Mouse (Mus musculus) hindbrain, embryonic 11.5 days (tissue): ENCODE measurements at regions not wholly inside any gene's neighbourhood (a gene's known extent, or its start where the extent isn't known, plus 50 kb on each side); places are given as distances from the start of the nearest gene placed in this dataset.

Source experiments
- ATAC-seq: fragments of 200-750 bp; cut with Nextera tagmentation; 2 replicates; pipeline ENCODE4 v1.8.0; 2017; ENCODE audit warnings: mild to moderate bottlenecking, moderate TSS enrichment, moderate library complexity; ENCODE audit not compliant: low FRiP score
- DNase-seq: peaks from one replicate; pipeline ENCODE4 v3.0.0-alpha.2; 2015; ENCODE audit warnings: low spot score
- H3K27ac ChIP-seq: fragments of 300-500 bp; sonication (generic); 2 replicates; pipeline ENCODE4 v1.5.1; 2014; ENCODE audit warnings: mild to moderate bottlenecking, low read depth, low read length
- H3K27me3 ChIP-seq: fragments of 300-500 bp; sonication (generic); 2 replicates; pipeline ENCODE4 v1.6.1; 2014; ENCODE audit warnings: mild to moderate bottlenecking, low read length, moderate library complexity, mixed read lengths; ENCODE audit not compliant: control insufficient read depth, insufficient read depth
- H3K36me3 ChIP-seq: fragments of 300-500 bp; sonication (generic); 2 replicates; pipeline ENCODE4 v1.6.1; 2014; ENCODE audit warnings: mild to moderate bottlenecking, low read length, moderate library complexity, mixed read lengths; ENCODE audit not compliant: control insufficient read depth, insufficient read depth
- H3K4me1 ChIP-seq: fragments of 300-500 bp; sonication (generic); replicated peaks from 2 replicates; pipeline ENCODE4 v1.6.1; 2014; ENCODE audit warnings: low read length, mixed read lengths; ENCODE audit not compliant: control insufficient read depth, insufficient read depth
- H3K4me2 ChIP-seq: fragments of 300-500 bp; sonication (generic); replicated peaks from 2 replicates; pipeline ENCODE4 v1.6.1; 2014; ENCODE audit warnings: mild to moderate bottlenecking, low read depth, low read length
- H3K4me3 ChIP-seq: fragments of 300-500 bp; sonication (generic); 2 replicates; pipeline ENCODE4 v1.5.1; 2014; ENCODE audit warnings: low read depth, low read length
- H3K9ac ChIP-seq: fragments of 300-500 bp; sonication (generic); 2 replicates; pipeline ENCODE4 v1.6.1; 2014; ENCODE audit warnings: low read depth, low read length
- H3K9me3 ChIP-seq: fragments of 300-500 bp; sonication (generic); 2 replicates; pipeline ENCODE4 v1.6.1; 2016; ENCODE audit warnings: low read length; ENCODE audit not compliant: control insufficient read depth
- WGBS: fragments of 180-500 bp; shearing (Covaris S2); extraction: QIAGEN DNeasy Blood & Tissue Kit; methylation state at CpG from one replicate; pipeline ENCODE4 v1.1.7; 2014; 5-methylcytosine and 5-hydroxymethylcytosine counted together

GRCm38 (mm10) chr6:49656359-49657280 is 165.9 kb upstream of the Npy start:
- no peak overlapping the region for H3K9ac ChIP-seq
- H3K27ac ChIP-seq = no peak overlapping the region
- H3K4me2 ChIP-seq = no peak overlapping the region
- no peaks in the 10 kb centered on the region for H3K9me3 ChIP-seq
- DNase-seq (no peak), ATAC-seq (no peak)
- no peaks in the 10 kb centered on the region for H3K36me3 ChIP-seq
- H3K27me3 ChIP-seq = no peaks in the 10 kb centered on the region
- no peak overlapping the region for H3K4me3 ChIP-seq
- 72% methylated on average over 13 of the region's 13 CpGs for WGBS
- no peaks in the 10 kb centered on the region for H3K4me1 ChIP-seq

GRCm38 (mm10) chr6:49657988-49658387 is 164.5 kb upstream of the Npy start:
- DNase-seq (no peak), ATAC-seq (no peak)
- no peaks in the 10 kb centered on the region for H3K36me3 ChIP-seq
- no peak overlapping the region for H3K27ac ChIP-seq
- H3K9ac ChIP-seq = no peak overlapping the region
- no peaks in the 10 kb centered on the region for H3K9me3 ChIP-seq
- 79% methylated on average over 9 of the region's 9 CpGs for WGBS
- H3K4me2 ChIP-seq = no peak overlapping the region
- H3K4me1 ChIP-seq = no peaks in the 10 kb centered on the region
- H3K27me3 ChIP-seq = no peaks in the 10 kb centered on the region
- no peak overlapping the region for H3K4me3 ChIP-seq

- no peaks in the 10 kb centered on the region for H3K9me3 ChIP-seq
- no peak overlapping the region for H3K9ac ChIP-seq
- no peaks in the 10 kb centered on the region for H3K36me3 ChIP-seq
- 87% methylated on average over 5 of the region's 5 CpGs for WGBS
- H3K27ac ChIP-seq = no peak overlapping the region
- no peaks in the 10 kb centered on the region for H3K4me1 ChIP-seq
- no peak overlapping the region for H3K4me2 ChIP-seq
- H3K4me3 ChIP-seq = no peak overlapping the region
- H3K27me3 ChIP-seq = no peaks in the 10 kb centered on the region
- ATAC-seq (no peak), DNase-seq (no peak)
Observed at GRCm38 (mm10) chr6:49670991-49671390, 151.5 kb upstream of the Npy start.

GRCm38 (mm10) chr6:49671912-49672311 is 150.6 kb upstream of the Npy start:
- ATAC-seq (no peak), DNase-seq (no peak)
- Histone ChIP-seq H3K9ac (no peak overlapping the region), H3K4me1 (no peaks in the 10 kb centered on the region), H3K36me3 (no peaks in the 10 kb centered on the region), H3K27ac (no peak overlapping the region), H3K27me3 (no peaks in the 10 kb centered on the region), H3K4me3 (no peak overlapping the region), H3K9me3 (no peaks in the 10 kb centered on the region), H3K4me2 (no peak overlapping the region)
- WGBS = 79% methylated on average over 2 of the region's 2 CpGs

GRCm38 (mm10) chr6:49686776-49687175 is 135.7 kb upstream of the Npy start:
- WGBS = 87% methylated on average over 4 of the region's 4 CpGs
- no peaks in the 10 kb centered on the region for H3K36me3 ChIP-seq
- ATAC-seq (no peak), DNase-seq (no peak)
- no peak overlapping the region for H3K27ac ChIP-seq
- no peak overlapping the region for H3K9ac ChIP-seq
- H3K9me3 ChIP-seq = no peaks in the 10 kb centered on the region
- H3K27me3 ChIP-seq = no peaks in the 10 kb centered on the region
- no peak overlapping the region for H3K4me3 ChIP-seq
- no peaks in the 10 kb centered on the region for H3K4me1 ChIP-seq
- H3K4me2 ChIP-seq = no peak overlapping the region

- Histone ChIP-seq H3K4me3 (no peak overlapping the region), H3K9ac (no peak overlapping the region), H3K27ac (no peak overlapping the region), H3K4me1 (no peaks in the 10 kb centered on the region), H3K4me2 (no peak overlapping the region), H3K36me3 (no peaks in the 10 kb centered on the region), H3K27me3 (no peaks in the 10 kb centered on the region), H3K9me3 (no peaks in the 10 kb centered on the region)
- ATAC-seq (no peak), DNase-seq (no peak)
- 45% methylated on average over 6 of the region's 6 CpGs for WGBS
Observed at GRCm38 (mm10) chr6:49692032-49692539, 130.4 kb upstream of the Npy start.

GRCm38 (mm10) chr6:49694851-49695250 is 127.7 kb upstream of the Npy start:
- no peaks in the 10 kb centered on the region for H3K4me1 ChIP-seq
- H3K36me3 ChIP-seq = no peaks in the 10 kb centered on the region
- no peak overlapping the region for H3K4me3 ChIP-seq
- no peak overlapping the region for H3K9ac ChIP-seq
- DNase-seq = no peak
- H3K27ac ChIP-seq = no peak overlapping the region
- WGBS = 77% methylated on average over 5 of the region's 5 CpGs
- H3K27me3 ChIP-seq = no peaks in the 10 kb centered on the region
- H3K4me2 ChIP-seq = no peak overlapping the region
- no peaks in the 10 kb centered on the region for H3K9me3 ChIP-seq
- ATAC-seq = no peak

GRCm38 (mm10) chr6:49696990-49697389 is 125.5 kb upstream of the Npy start:
- Histone ChIP-seq H3K4me3 (no peak overlapping the region), H3K36me3 (no peaks in the 10 kb centered on the region), H3K4me1 (no peaks in the 10 kb centered on the region), H3K27me3 (no peaks in the 10 kb centered on the region), H3K27ac (no peak overlapping the region), H3K4me2 (no peak overlapping the region), H3K9me3 (no peaks in the 10 kb centered on the region), H3K9ac (no peak overlapping the region)
- ATAC-seq = no peak
- DNase-seq = no peak
- WGBS = 90% methylated on average over 10 of the region's 10 CpGs

GRCm38 (mm10) chr6:49701453-49701852 is 121.1 kb upstream of the Npy start:
- DNase-seq (no peak), ATAC-seq (no peak)
- 90% methylated on average over 7 of the region's 7 CpGs for WGBS
- no peaks in the 10 kb centered on the region for H3K36me3 ChIP-seq
- H3K9ac ChIP-seq = no peak overlapping the region
- no peak overlapping the region for H3K4me2 ChIP-seq
- H3K4me3 ChIP-seq = no peak overlapping the region
- H3K27ac ChIP-seq = no peak overlapping the region
- H3K4me1 ChIP-seq = no peaks in the 10 kb centered on the region
- H3K9me3 ChIP-seq = no peaks in the 10 kb centered on the region
- no peaks in the 10 kb centered on the region for H3K27me3 ChIP-seq
